Mouse (Mus musculus): Measurements from ENCODE around the gene Wdr18. TPM values are rescaled to one million over a fixed set of nuclear protein-coding genes. Genes with fewer than 3 reads are reported as not detected.

Wdr18 gene
- polyA plus RNA-seq, 1 experiment, result 67.5 TPM

GRCm38 (mm10) chr10:80002829-80003228 lies 42.9 kb downstream of the Wdr18 start:
- no peak for DNase-seq

GRCm38 (mm10) chr10:80003374-80004232 lies 43.7 kb downstream of the Wdr18 start:
- Histone ChIP-seq H3K4me3 (ENCODE audit: insufficient read depth, low read depth, low read length) (no peak overlapping the region), H3K27me3 (replicated peaks; ENCODE audit: control insufficient read depth, insufficient read depth, low read length) (no peaks in the 10 kb centered on the region), H3K36me3 (ENCODE audit: control insufficient read depth, insufficient read depth, low read length) (no peaks in the 10 kb centered on the region), H3K27ac (ENCODE audit: insufficient read depth, low read depth, low read length) (no peak overlapping the region; the same call in 1 of the 2 replicates), H3K4me1 (ENCODE audit: control insufficient read depth, insufficient read depth, low read length) (no peaks in the 10 kb centered on the region)
- TF ChIP-seq POLR2A (IDR thresholded peaks at IDR 0.05; ENCODE audit: low read depth, low read length) (no peak), CTCF (conservative IDR thresholded peaks at IDR 0.05; ENCODE audit: insufficient read depth, insufficient read length, low read depth, low read length) (no peak)
- WGBS, result 64% methylated on average over 9 of the region's 9 CpGs
- peak; percentile 63 for DNase-seq

More at GRCm38 (mm10) chr10:80002829-80003228, 42.9 kb downstream of the Wdr18 start:
- H3K4me1 ChIP-seq (ENCODE audit: control insufficient read depth, insufficient read depth, low read length), result no peaks in the 10 kb centered on the region
- no peaks in the 10 kb centered on the region for H3K36me3 ChIP-seq (ENCODE audit: control insufficient read depth, insufficient read depth, low read length)
- H3K4me3 ChIP-seq (ENCODE audit: insufficient read depth, low read depth, low read length), result no peak overlapping the region
- 64% methylated on average over 21 of the region's 21 CpGs for WGBS
- H3K27me3 ChIP-seq (replicated peaks; ENCODE audit: control insufficient read depth, insufficient read depth, low read length), result no peaks in the 10 kb centered on the region
- H3K27ac ChIP-seq (ENCODE audit: insufficient read depth, low read depth, low read length), result no peak overlapping the region; the same call in 1 of the 2 replicates
- no peak for TF ChIP-seq POLR2A (IDR thresholded peaks at IDR 0.05; ENCODE audit: low read depth, low read length)
- no peak for TF ChIP-seq CTCF (conservative IDR thresholded peaks at IDR 0.05; ENCODE audit: insufficient read depth, insufficient read length, low read depth, low read length)

GRCm38 (mm10) chr10:80004233-80004705 lies 44.3 kb downstream of the Wdr18 start:
- no peak overlapping the region for H3K4me3 ChIP-seq (ENCODE audit: insufficient read depth, low read depth, low read length)
- H3K27me3 ChIP-seq (replicated peaks; ENCODE audit: control insufficient read depth, insufficient read depth, low read length), result no peaks in the 10 kb centered on the region
- no peaks in the 10 kb centered on the region for H3K4me1 ChIP-seq (ENCODE audit: control insufficient read depth, insufficient read depth, low read length)
- no peak for DNase-seq
- TF ChIP-seq CTCF (conservative IDR thresholded peaks at IDR 0.05; ENCODE audit: insufficient read depth, insufficient read length, low read depth, low read length), result no peak
- no peak for TF ChIP-seq POLR2A (IDR thresholded peaks at IDR 0.05; ENCODE audit: low read depth, low read length)
- 84% methylated on average over 8 of the region's 8 CpGs for WGBS
- H3K27ac ChIP-seq (ENCODE audit: insufficient read depth, low read depth, low read length), result no peak overlapping the region
- H3K36me3 ChIP-seq (ENCODE audit: control insufficient read depth, insufficient read depth, low read length), result no peaks in the 10 kb centered on the region

- no peak for DNase-seq
These were observed 51.8 kb downstream of the Wdr18 start for GRCm38 (mm10) chr10:80011740-80012139.

GRCm38 (mm10) chr10:80013609-80014008 lies 53.7 kb downstream of the Wdr18 start:
- WGBS, result 70% methylated on average over 25 of the region's 25 CpGs
- Histone ChIP-seq H3K27me3 (replicated peaks; ENCODE audit: control insufficient read depth, insufficient read depth, low read length) (no peaks in the 10 kb centered on the region), H3K27ac (ENCODE audit: insufficient read depth, low read depth, low read length) (no peak overlapping the region), H3K36me3 (ENCODE audit: control insufficient read depth, insufficient read depth, low read length) (no peaks in the 10 kb centered on the region), H3K4me3 (ENCODE audit: insufficient read depth, low read depth, low read length) (no peak overlapping the region), H3K4me1 (ENCODE audit: control insufficient read depth, insufficient read depth, low read length) (no peaks in the 10 kb centered on the region)
- TF ChIP-seq CTCF (conservative IDR thresholded peaks at IDR 0.05; ENCODE audit: insufficient read depth, insufficient read length, low read depth, low read length) (no peak), POLR2A (IDR thresholded peaks at IDR 0.05; ENCODE audit: low read depth, low read length) (no peak)
- no peak for DNase-seq

More at GRCm38 (mm10) chr10:80011740-80012139, 51.8 kb downstream of the Wdr18 start:
- WGBS, result 91% methylated on average over 6 of the region's 6 CpGs
- Histone ChIP-seq H3K27ac (ENCODE audit: insufficient read depth, low read depth, low read length) (no peak overlapping the region), H3K4me3 (ENCODE audit: insufficient read depth, low read depth, low read length) (no peak overlapping the region), H3K27me3 (replicated peaks; ENCODE audit: control insufficient read depth, insufficient read depth, low read length) (no peaks in the 10 kb centered on the region), H3K4me1 (ENCODE audit: control insufficient read depth, insufficient read depth, low read length) (no peaks in the 10 kb centered on the region), H3K36me3 (ENCODE audit: control insufficient read depth, insufficient read depth, low read length) (no peaks in the 10 kb centered on the region)
- TF ChIP-seq POLR2A (IDR thresholded peaks at IDR 0.05; ENCODE audit: low read depth, low read length) (no peak), CTCF (conservative IDR thresholded peaks at IDR 0.05; ENCODE audit: insufficient read depth, insufficient read length, low read depth, low read length) (no peak)

GRCm38 (mm10) chr10:80014484-80015290 lies 54.7 kb downstream of the Wdr18 start:
- Histone ChIP-seq H3K4me3 (ENCODE audit: insufficient read depth, low read depth, low read length) (no peak overlapping the region), H3K27ac (ENCODE audit: insufficient read depth, low read depth, low read length) (no peak overlapping the region), H3K4me1 (ENCODE audit: control insufficient read depth, insufficient read depth, low read length) (no peaks in the 10 kb centered on the region), H3K27me3 (replicated peaks; ENCODE audit: control insufficient read depth, insufficient read depth, low read length) (no peaks in the 10 kb centered on the region), H3K36me3 (ENCODE audit: control insufficient read depth, insufficient read depth, low read length) (no peaks in the 10 kb centered on the region)
- 49% methylated on average over 28 of the region's 28 CpGs for WGBS
- no peak for DNase-seq
- TF ChIP-seq CTCF (conservative IDR thresholded peaks at IDR 0.05; ENCODE audit: insufficient read depth, insufficient read length, low read depth, low read length) (no peak), POLR2A (IDR thresholded peaks at IDR 0.05; ENCODE audit: low read depth, low read length) (no peak)
